In genomic region chr2:135722109-135722508, GRCm38 (mm10) we compare ENCODE assay signal across 11 mouse cellular contexts.
"Had no signal": no experiment of that assay in that cellular context is flagged by ENCODE, and none has a peak within 500 bp of the region (broad histone marks: within the 10 kb centered on the region; RNA-seq: fewer than 3 reads in every experiment).

No protein-coding gene starts in this region.

- H3K27ac ChIP-seq: layer of hippocampus, adult 2 months; limb, embryonic 12.5 days; liver, embryonic 13.5 days; lung, embryonic 15.5 days; neural tube, embryonic 12.5 days had no signal

- H3K36me3 ChIP-seq: limb, embryonic 12.5 days; liver, embryonic 13.5 days; lung, embryonic 15.5 days; neural tube, embryonic 12.5 days had no signal

- ATAC-seq: liver, postnatal 0 days had no signal

- DNase-seq: kidney, adult 9 months; kidney, postnatal 10 days; kidney, postnatal 4 days; liver; liver, embryonic 13.5 days; liver, postnatal 0 days; thymus, postnatal 4 days had no signal

- H3K27me3 ChIP-seq: limb, embryonic 12.5 days; liver, embryonic 13.5 days; lung, embryonic 15.5 days; neural tube, embryonic 12.5 days had no signal

- H3K9ac ChIP-seq: limb, embryonic 12.5 days; liver, embryonic 13.5 days; liver, postnatal 0 days; lung, embryonic 15.5 days; neural tube, embryonic 12.5 days had no signal

- H3K4me2 ChIP-seq: limb, embryonic 12.5 days; liver, embryonic 13.5 days; lung, embryonic 15.5 days; neural tube, embryonic 12.5 days had no signal

- H3K9me3 ChIP-seq: limb, embryonic 12.5 days; liver, embryonic 13.5 days; lung, embryonic 15.5 days; neural tube, embryonic 12.5 days had no signal

- H3K4me3 ChIP-seq: layer of hippocampus, adult 2 months; limb, embryonic 12.5 days; liver, embryonic 13.5 days; lung, embryonic 15.5 days; neural tube, embryonic 12.5 days had no signal
